Mouse (Mus musculus): Measurements from ENCODE around the gene Trpm8. TPM values are rescaled to one million over a fixed set of nuclear protein-coding genes. Genes with fewer than 3 reads are reported as not detected.

Trpm8 gene
- polyA plus RNA-seq, 1 experiment from 2014 or later: not detected

DNA sequence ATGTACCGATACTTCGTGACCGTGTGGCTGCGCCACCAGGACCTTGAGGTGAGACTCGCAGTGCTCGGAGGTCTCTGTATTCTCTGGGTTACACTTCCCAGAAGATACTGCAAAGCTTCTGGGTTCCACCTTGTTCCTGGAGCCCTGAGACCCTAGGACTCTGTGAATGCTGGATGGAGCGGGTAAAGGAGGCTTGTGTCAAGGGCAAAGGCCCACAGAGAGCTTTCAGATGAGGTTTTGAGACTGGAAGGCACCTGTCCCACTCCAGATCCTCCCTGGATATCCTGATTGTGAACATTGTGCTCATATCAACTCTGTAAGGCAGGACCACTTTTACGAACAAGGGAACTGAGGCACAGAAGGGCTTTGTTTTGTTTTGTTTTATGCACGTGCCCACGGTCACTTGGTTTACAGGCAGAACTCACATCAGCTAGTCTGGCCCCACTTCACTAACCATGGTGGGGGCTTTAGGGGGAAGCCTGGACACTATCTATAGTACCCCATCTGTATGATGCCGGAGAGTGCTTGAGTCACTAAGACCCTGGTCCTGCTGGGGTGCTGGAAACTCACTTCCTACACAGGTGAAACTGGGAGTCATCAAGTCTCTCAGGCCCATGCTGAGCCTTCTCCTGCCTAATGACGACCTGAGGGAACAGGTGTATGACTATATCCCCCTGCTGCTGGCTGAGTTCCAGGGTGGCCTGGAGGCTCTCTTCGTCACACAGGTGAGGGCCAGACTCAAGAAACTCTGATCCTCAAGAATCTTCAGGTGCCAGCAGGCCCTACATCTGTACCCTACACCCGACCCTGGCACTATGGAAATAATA lies 43.8 kb upstream of the Trpm8 start:
- no peak overlapping the region for H3K4me3 ChIP-seq (ENCODE audit: low read depth, low read length)
- no peak overlapping the region for H3K27ac ChIP-seq (ENCODE audit: low read depth, low read length)
- no peaks in the 10 kb centered on the region for H3K36me3 ChIP-seq (ENCODE audit: control insufficient read depth, insufficient read depth, low read length)
- DNase-seq (ENCODE audit: low spot score): no peak
- no peak overlapping the region for H3K9ac ChIP-seq (ENCODE audit: low read depth, low read length)
- no peak for ATAC-seq (replicated peaks; ENCODE audit: low FRiP score)
- WGBS: 65% methylated on average over 14 of the region's 14 CpGs
- H3K9me3 ChIP-seq (ENCODE audit: control insufficient read depth, low read length): peaks cover 94% of the 10 kb centered on the region
- no peaks in the 10 kb centered on the region for H3K4me1 ChIP-seq (replicated peaks; ENCODE audit: control insufficient read depth, insufficient read depth, low read length)
- no peak overlapping the region for H3K4me2 ChIP-seq
- H3K27me3 ChIP-seq (replicated peaks; ENCODE audit: control insufficient read depth, insufficient read depth, low read length): no peaks in the 10 kb centered on the region

DNA sequence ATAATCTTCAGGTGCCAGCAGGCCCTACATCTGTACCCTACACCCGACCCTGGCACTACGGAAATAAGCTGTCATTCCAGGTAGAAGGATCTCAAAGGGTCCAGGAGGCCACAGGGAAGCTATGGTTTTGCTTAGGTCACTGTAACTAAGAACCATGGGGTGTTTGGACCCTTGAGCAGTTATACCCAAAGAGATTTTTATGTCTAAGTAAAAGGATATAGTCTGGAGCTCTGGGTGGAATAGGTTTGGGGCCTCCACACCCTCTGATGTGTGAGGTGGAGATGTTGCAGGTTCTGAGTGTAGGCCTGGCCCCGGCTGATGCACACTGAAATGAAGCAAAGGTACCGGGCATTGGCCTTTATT lies 43.2 kb upstream of the Trpm8 start:
- H3K9me3 ChIP-seq (ENCODE audit: control insufficient read depth, low read length): peaks cover 94% of the 10 kb centered on the region
- no peak overlapping the region for H3K27ac ChIP-seq (ENCODE audit: low read depth, low read length)
- 60% methylated on average over 4 of the region's 4 CpGs for WGBS
- no peak overlapping the region for H3K4me2 ChIP-seq
- no peak for ATAC-seq (replicated peaks; ENCODE audit: low FRiP score)
- DNase-seq (ENCODE audit: low spot score): no peak
- no peaks in the 10 kb centered on the region for H3K4me1 ChIP-seq (replicated peaks; ENCODE audit: control insufficient read depth, insufficient read depth, low read length)
- no peak overlapping the region for H3K9ac ChIP-seq (ENCODE audit: low read depth, low read length)
- H3K36me3 ChIP-seq (ENCODE audit: control insufficient read depth, insufficient read depth, low read length): no peaks in the 10 kb centered on the region
- no peak overlapping the region for H3K4me3 ChIP-seq (ENCODE audit: low read depth, low read length)
- H3K27me3 ChIP-seq (replicated peaks; ENCODE audit: control insufficient read depth, insufficient read depth, low read length): no peaks in the 10 kb centered on the region

DNA sequence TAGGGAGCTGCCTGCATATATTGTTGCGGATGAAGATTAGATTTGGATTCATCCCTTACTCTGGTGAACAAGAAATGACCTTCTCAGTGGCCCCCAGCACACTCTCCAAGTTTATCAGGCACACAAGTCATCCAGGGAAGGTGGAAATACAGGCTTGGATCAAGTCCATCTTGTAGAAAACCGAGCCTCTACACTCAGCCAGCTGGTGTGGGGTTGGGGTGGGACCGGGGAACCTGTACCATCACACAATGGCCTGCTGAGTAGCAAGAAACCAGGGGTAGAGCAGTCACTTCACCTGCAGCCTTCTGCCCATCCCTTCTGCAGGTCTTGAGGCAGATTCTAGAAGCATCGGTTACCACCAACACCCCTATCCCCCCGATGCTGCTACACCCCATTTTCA lies 42.8 kb upstream of the Trpm8 start:
- Histone ChIP-seq H3K4me2 (no peak overlapping the region), H3K36me3 (ENCODE audit: control insufficient read depth, insufficient read depth, low read length) (no peaks in the 10 kb centered on the region), H3K9me3 (ENCODE audit: control insufficient read depth, low read length) (peaks cover 94% of the 10 kb centered on the region), H3K27ac (ENCODE audit: low read depth, low read length) (no peak overlapping the region), H3K27me3 (replicated peaks; ENCODE audit: control insufficient read depth, insufficient read depth, low read length) (no peaks in the 10 kb centered on the region), H3K4me1 (replicated peaks; ENCODE audit: control insufficient read depth, insufficient read depth, low read length) (no peaks in the 10 kb centered on the region), H3K4me3 (ENCODE audit: low read depth, low read length) (no peak overlapping the region), H3K9ac (ENCODE audit: low read depth, low read length) (no peak overlapping the region)
- 39% methylated on average over 5 of the region's 5 CpGs for WGBS
- ATAC-seq (replicated peaks; ENCODE audit: low FRiP score): no peak
- no peak for DNase-seq (ENCODE audit: low spot score)

DNA sequence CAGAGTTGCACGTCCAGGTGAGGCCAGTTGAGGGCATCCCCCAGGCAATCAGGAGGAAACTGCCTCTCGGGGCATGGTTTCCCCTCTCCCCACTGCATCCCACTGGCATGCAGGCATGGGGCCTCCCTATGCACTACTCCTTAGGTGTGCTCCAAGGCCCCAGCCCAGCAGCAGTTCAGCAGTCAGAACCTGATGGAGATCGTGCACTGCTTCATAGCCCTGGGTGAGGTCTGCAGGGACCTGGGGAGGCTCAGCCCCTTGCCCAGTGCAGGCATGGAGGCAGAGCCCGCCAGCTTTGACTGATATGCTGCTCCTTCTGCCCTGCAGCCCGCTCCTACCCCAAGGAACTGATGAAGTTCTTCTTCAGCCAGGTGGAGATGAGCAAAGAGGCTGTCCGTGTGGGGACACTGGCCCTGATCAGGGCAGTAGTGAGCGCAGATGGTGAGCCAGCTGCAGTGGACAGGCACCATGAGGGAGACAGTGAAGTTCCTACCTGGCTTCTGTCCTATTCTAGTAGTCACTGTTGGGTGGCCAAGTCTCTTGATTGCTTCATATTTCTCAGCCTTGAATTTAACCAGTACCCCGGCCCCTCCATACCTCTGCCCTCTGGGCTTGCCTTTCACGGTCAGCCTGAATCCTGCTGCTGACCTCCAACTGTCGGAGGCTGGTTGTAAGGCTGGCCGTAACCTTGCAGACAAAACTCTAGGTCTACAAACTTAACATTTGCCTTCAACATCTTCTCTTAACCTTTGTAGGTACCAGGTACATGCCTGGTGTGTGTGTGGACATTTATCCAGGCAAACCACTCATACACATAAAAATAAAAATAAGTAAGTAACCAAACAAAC lies 42.2 kb upstream of the Trpm8 start:
- H3K9ac ChIP-seq (ENCODE audit: low read depth, low read length): no peak overlapping the region
- H3K4me1 ChIP-seq (replicated peaks; ENCODE audit: control insufficient read depth, insufficient read depth, low read length): no peaks in the 10 kb centered on the region
- no peak for DNase-seq (ENCODE audit: low spot score)
- H3K27ac ChIP-seq (ENCODE audit: low read depth, low read length): no peak overlapping the region
- 56% methylated on average over 11 of the region's 11 CpGs for whole genome bisulfite sequencing
- H3K4me2 ChIP-seq: no peak overlapping the region
- H3K4me3 ChIP-seq (ENCODE audit: low read depth, low read length): no peak overlapping the region
- H3K27me3 ChIP-seq (replicated peaks; ENCODE audit: control insufficient read depth, insufficient read depth, low read length): no peaks in the 10 kb centered on the region
- no peak for ATAC-seq (replicated peaks; ENCODE audit: low FRiP score)
- peaks cover 93% of the 10 kb centered on the region for H3K9me3 ChIP-seq (ENCODE audit: control insufficient read depth, low read length)
- no peaks in the 10 kb centered on the region for H3K36me3 ChIP-seq (ENCODE audit: control insufficient read depth, insufficient read depth, low read length)

DNA sequence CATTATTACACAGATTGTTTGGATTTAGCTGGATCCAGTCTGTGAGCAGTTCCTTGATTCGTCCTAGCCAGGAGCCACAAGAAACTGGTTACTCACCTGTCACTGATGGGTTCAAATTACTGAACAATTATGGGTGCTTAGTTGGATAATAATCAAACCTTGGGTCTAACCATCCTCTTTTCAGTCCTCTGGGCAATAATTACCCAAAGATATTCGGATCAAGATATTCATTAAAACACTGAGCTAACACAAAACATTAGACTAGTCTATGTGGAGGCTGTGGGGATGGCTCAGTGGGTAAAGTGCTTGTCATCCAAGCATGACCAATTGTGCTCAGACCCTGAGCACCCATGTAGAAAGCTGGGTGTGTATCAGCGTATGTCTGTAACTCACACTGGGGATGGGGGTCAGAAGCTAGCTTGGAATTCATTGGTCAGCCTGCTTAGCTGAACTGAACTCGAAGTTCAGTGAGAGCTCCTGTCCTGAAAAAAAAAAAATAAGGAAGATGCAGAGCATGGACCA lies 41.5 kb upstream of the Trpm8 start:
- no peak overlapping the region for H3K4me3 ChIP-seq (ENCODE audit: low read depth, low read length)
- no peak overlapping the region for H3K4me2 ChIP-seq
- 57% methylated on average over 4 of the region's 4 CpGs for WGBS
- no peak overlapping the region for H3K9ac ChIP-seq (ENCODE audit: low read depth, low read length)
- H3K27me3 ChIP-seq (replicated peaks; ENCODE audit: control insufficient read depth, insufficient read depth, low read length): no peaks in the 10 kb centered on the region
- H3K4me1 ChIP-seq (replicated peaks; ENCODE audit: control insufficient read depth, insufficient read depth, low read length): no peaks in the 10 kb centered on the region
- ATAC-seq (replicated peaks; ENCODE audit: low FRiP score) (no peak), DNase-seq (ENCODE audit: low spot score) (no peak)
- no peak overlapping the region for H3K27ac ChIP-seq (ENCODE audit: low read depth, low read length)
- H3K36me3 ChIP-seq (ENCODE audit: control insufficient read depth, insufficient read depth, low read length): no peaks in the 10 kb centered on the region
- H3K9me3 ChIP-seq (ENCODE audit: control insufficient read depth, low read length): peaks cover 93% of the 10 kb centered on the region

DNA sequence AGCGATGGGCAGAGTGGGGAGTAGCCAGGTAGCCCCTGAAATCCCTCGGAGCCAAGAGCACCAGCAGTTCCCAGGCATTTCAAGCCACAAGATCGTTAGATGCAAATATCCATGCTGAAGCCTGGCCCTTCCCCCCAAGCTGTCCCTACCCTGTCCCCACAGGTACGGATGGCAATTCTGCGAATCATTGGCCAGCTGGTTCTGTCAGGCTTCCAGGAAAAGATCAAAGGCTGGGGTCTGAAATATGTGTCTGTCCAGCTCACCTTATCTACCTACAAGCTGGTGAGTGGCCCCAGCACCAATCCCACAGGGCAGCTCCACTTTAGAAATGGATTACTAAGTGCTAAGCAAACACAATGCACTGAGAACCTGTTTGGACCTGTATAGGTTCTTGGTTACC lies 40.1 kb upstream of the Trpm8 start:
- Histone ChIP-seq H3K27me3 (replicated peaks; ENCODE audit: control insufficient read depth, insufficient read depth, low read length) (no peaks in the 10 kb centered on the region), H3K36me3 (ENCODE audit: control insufficient read depth, insufficient read depth, low read length) (no peaks in the 10 kb centered on the region), H3K4me2 (no peak overlapping the region), H3K4me1 (replicated peaks; ENCODE audit: control insufficient read depth, insufficient read depth, low read length) (no peaks in the 10 kb centered on the region), H3K27ac (ENCODE audit: low read depth, low read length) (no peak overlapping the region), H3K4me3 (ENCODE audit: low read depth, low read length) (no peak overlapping the region), H3K9me3 (ENCODE audit: control insufficient read depth, low read length) (peaks cover 84% of the 10 kb centered on the region), H3K9ac (ENCODE audit: low read depth, low read length) (no peak overlapping the region)
- WGBS: 68% methylated on average over 5 of the region's 5 CpGs
- DNase-seq (ENCODE audit: low spot score) (no peak), ATAC-seq (replicated peaks; ENCODE audit: low FRiP score) (no peak)

DNA sequence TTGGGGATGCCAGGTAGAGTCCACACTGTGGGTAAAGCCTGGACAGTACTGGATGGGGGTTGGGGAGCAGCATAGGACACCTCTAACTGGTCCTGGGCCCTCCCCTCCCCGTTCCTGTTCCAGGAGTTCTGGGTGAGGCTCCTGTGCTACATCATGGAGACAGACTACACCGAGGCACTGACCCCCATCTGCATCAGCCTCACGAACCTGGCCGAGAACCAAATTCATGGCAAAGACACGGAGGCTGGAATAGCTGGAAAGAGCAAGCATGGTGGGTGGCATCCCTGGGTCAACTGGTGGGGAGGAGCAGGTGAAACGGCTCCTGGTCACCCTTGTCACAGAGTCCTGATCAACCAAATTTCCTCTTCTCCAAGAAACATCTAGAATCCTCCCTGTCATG lies 38.7 kb upstream of the Trpm8 start:
- no peak for ATAC-seq (replicated peaks; ENCODE audit: low FRiP score)
- Histone ChIP-seq H3K9me3 (ENCODE audit: control insufficient read depth, low read length) (peaks cover 85% of the 10 kb centered on the region), H3K27me3 (replicated peaks; ENCODE audit: control insufficient read depth, insufficient read depth, low read length) (no peaks in the 10 kb centered on the region), H3K4me2 (no peak overlapping the region), H3K36me3 (ENCODE audit: control insufficient read depth, insufficient read depth, low read length) (no peaks in the 10 kb centered on the region), H3K4me3 (ENCODE audit: low read depth, low read length) (no peak overlapping the region), H3K9ac (ENCODE audit: low read depth, low read length) (no peak overlapping the region), H3K4me1 (replicated peaks; ENCODE audit: control insufficient read depth, insufficient read depth, low read length) (no peaks in the 10 kb centered on the region), H3K27ac (ENCODE audit: low read depth, low read length) (no peak overlapping the region)
- no peak for DNase-seq (ENCODE audit: low spot score)
- WGBS: 73% methylated on average over 6 of the region's 6 CpGs

DNA sequence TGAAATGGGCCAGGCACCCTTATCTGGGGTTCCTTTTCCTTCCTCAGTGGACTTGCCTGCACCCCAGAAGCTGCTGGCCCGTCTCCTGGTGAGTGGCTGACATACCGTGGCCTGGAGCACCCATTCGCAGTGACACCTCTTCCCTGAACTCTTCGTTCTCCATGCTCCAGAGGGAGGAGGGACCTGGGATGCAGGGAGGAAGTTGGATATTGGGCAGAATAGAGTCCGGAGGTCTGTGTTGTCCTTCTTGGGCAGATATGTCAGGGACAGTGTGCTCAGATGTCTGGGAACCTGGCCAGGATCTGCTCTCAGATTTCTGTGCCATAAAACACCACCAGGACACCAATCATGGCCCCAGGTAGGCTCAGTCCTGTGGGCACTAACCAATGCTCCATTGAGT lies 37.4 kb upstream of the Trpm8 start:
- Histone ChIP-seq H3K4me3 (ENCODE audit: low read depth, low read length) (no peak overlapping the region), H3K4me1 (replicated peaks; ENCODE audit: control insufficient read depth, insufficient read depth, low read length) (no peaks in the 10 kb centered on the region), H3K36me3 (ENCODE audit: control insufficient read depth, insufficient read depth, low read length) (no peaks in the 10 kb centered on the region), H3K27me3 (replicated peaks; ENCODE audit: control insufficient read depth, insufficient read depth, low read length) (no peaks in the 10 kb centered on the region), H3K9me3 (ENCODE audit: control insufficient read depth, low read length) (peaks cover 86% of the 10 kb centered on the region), H3K9ac (ENCODE audit: low read depth, low read length) (no peak overlapping the region), H3K4me2 (no peak overlapping the region), H3K27ac (ENCODE audit: low read depth, low read length) (no peak overlapping the region)
- ATAC-seq (replicated peaks; ENCODE audit: low FRiP score) (no peak), DNase-seq (ENCODE audit: low spot score) (no peak)
- 66% methylated on average over 5 of the region's 5 CpGs for WGBS

All from liver, embryonic 11.5 days (tissue).